Mouse (Mus musculus) gastrocnemius, adult 18-20 months (tissue): ENCODE data around the gene Zic1. TPM values are rescaled to one million over a fixed set of nuclear protein-coding genes. Genes with fewer than 3 reads are reported as not detected.

Experiments used
- DNase-seq: peaks from one replicate; pipeline ENCODE4 v3.0.0; 2021; ENCODE audit warnings: low spot score
- total RNA-seq, 2 experiments: library from RNA; stranded (reverse); gene quantifications; 2 replicates each; pipeline ENCODE4 v1.2.3; 2021

Zic1 gene
- total RNA-seq, 2 experiments from 2014 or later: 1.8 to 3.3 TPM

DNA sequence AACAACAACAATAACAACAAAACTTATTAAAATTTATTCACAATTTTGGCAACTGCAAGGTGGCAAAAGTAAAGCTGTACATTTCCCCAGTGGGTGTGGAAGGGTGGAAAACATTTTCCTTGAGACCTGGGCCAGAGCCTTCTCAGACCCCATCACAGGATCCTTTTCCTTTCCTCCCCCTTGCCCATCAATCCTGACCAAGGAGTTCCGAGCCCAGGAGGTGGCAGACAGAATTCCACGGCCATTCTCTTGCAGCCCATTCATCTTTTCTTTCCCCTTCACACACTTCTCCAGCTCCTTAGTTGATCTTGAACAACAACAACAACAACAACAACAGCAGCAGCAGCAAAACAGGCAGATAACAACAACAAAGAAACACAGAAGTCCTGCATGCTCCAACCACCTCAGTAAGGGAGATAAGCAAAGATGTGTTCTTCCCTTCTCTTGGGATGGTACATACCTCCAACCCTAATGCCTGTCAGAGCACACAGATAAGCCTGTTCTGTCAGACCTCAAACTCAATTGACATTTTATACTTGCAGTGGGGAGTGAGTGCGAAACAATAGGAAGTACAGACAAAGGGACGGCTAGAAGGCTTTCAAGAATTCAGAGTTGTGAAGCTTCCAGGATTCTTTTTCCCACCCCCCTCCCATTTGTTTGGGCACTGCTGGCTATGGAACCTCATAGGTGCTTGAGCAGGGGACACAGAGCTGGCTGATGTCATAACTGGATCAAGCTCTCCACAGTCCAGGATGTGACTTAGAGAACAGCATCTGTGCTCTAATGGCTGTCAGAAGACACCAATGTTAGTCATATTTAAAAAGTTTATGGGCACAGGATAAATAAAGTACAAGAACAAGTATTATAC lies 19.3 kb upstream of the Zic1 start:
- no peak for DNase-seq

DNA sequence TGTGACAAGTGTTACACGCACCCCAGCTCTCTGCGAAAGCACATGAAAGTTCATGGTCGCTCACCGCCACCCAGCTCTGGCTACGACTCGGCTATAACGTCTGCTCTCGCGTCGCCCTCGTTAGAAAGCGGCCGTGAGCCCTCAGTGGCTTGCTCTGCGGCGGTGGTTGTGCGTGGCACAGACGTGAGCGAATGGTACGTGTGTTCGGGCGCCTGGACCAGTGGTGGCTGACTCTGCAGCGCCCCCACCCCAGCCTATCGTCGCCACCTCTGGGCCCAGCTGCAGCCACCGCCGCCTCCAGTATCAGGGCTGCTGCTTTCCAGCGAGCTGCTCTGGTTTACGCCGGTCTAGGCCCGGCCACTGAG lies 18.5 kb upstream of the Zic1 start:
- no peak for DNase-seq

DNA sequence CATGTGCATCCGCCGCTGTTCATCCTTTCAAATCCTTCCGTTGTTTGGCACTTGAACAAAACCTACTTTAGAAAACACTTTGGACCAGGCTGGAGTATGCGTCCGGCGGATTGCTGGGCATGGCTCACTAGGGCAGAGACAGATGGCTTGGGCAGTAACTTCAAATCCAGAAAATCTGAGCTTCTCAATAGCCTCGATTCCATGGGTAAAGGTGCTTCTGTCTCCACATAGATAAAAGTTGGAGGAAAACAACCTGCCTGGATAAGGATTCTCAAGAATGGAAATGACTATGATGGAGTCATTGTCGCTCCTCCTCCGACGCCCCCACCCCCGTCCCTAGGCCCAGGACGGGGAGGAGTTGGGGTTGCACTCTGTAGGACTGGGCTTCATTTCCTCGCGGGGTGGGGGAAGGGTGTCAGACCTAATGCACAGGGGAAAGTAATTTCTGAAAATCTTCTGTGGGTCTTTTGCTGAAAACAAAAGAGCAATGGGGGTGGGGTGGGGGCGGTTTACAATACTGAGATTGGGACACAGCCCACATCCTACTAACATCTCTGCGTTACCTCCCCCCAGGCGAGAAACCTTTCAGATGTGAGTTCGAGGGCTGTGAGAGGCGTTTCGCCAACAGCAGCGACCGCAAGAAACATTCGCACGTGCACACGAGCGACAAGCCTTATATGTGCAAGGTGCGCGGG lies 18.0 kb upstream of the Zic1 start:
- no peak for DNase-seq

DNA sequence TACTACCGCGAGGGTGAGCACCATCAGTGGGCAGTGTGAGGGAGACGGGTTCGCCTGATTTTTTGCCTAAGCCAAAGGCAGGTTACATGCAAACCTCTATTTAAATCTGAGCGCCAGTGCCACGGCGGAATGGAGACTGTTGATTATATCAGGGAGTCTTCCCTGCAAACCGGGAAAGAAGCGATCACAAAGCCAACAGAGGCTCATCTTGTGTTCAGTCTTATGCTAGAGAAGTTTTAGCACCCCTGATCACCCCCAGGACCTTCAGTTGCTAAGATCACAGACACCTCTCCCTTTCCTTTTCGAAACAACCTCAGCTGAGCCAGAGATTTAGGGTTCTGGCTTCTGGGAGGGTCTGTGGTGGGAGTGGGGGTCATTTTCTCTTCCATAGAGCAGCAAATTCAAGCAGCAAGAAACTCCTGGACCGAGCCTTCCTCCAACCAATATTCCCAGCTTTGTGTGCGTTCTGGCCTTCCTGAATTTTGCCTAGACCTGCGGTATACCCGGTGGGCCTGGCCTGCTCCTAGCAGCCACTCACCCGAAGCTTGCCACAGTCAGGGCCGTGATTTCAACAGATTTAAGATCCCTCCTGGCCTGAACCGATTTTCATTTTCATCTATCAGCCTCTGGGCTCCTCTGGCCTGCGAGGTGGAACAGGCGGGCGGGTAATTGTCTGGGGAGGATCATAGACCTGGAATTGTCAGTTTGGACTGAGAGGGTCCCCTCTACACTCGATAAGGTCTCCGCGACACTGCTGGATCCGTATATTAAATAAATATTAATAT lies 17.1 kb upstream of the Zic1 start:
- DNase-seq: no peak

DNA sequence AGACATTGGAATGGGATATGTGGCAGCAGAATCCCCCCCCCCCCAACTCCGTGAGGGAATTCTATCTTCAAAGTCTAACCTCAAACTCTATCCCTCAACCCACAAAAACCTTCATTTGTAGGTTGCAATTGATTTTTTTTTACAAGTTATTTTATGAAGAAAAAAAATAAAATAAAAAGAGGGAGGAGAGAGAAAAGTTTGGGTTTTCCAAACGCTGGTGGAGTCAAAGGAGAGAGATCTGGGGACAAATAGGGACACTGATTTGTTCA lies 16.4 kb upstream of the Zic1 start:
- no peak for DNase-seq

DNA sequence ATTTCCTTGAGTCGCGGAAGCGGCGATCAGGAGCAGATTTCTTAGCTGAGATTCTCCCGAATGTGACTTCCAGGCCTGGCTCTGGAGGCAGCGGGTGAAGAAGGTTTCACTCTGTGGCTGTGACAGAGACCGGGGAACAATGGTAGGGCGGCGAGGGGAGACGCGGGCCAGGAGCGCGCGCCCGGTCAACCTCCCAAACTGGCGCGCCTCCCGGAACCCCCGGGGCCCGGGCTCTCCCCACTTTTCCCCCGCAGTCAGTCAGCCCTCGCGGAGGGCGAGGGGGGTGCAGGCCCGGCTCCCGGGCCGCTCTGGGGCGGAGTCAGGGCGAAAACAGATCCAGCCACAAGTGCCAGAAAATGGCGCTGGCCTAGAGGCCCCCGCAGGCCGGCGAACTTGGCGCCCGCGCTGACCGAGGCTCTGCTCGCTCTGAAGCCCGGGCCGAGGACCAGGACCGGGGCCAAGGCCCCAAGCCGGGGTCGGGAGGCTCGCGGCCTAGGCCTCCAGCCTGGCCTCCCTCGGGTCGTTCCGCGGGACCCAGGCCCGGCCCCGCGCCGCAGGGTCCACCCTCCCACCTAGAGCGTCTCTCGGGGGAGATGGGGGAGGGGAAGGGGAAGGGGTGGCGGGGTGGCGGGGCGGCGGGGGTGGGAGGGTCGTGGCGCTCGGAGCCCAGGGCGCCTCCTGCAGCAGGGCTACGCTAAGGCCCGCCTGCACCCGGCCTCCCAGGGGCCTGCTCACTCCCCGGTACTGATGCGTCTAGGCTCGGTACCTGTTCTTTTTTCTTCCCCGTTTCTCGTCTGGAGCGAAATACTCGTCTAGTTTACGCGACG lies 15.9 kb upstream of the Zic1 start:
- peak; percentile 14 for DNase-seq

DNA sequence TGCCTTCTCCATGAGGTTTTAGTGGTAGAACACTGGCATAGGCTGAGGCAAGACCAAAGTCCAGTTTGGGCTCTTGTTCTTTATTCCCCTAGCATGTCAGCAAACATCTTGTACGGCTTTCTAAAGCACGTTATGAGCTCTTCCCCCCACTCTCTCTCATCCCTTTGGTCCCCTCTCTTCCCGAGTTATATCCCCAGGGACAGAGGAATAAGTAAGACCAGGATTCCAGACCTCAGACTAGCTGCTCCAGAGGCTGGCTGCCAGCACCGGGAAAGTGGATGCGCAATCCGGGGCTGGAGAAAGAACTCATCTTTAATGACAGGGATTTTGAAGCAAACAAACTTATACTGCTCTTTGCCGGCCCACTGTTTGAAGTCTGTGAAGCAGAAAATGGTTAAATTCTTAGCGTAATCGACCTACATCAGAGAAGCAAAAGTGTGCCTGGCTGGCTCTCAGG lies 14.9 kb upstream of the Zic1 start:
- DNase-seq: no peak

DNA sequence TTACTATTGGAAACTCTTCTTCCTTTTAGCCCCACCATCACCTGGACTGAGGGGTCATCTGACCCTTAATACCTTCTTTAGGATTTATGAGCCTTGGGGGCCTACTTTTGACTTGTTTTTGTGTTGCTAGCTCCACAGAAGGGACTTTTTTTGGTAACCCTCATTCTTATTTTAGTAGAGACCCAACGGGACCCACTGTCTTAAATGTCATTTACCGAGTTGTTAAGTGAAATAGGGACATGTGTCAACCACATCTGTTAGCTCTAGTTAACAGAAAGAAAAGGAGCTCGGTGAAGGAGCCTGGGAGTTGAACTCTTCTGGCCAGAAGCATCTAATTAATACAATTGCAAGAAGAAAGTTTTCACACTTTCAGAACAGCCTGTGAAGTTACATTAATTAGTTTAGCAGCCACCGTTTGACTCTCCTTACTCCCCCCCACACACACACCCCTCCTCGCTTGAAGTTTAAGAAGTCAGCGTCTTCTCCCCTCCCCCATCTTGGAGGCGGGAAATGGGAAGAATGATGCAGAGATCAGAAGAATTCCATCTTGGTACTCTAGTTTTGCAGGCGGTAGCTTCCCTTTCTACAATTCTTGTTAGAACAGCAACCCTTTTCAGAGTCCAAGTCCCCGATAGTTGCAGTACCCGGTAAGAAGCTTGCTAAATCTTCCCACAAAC lies 14.3 kb upstream of the Zic1 start:
- no peak for DNase-seq

DNA sequence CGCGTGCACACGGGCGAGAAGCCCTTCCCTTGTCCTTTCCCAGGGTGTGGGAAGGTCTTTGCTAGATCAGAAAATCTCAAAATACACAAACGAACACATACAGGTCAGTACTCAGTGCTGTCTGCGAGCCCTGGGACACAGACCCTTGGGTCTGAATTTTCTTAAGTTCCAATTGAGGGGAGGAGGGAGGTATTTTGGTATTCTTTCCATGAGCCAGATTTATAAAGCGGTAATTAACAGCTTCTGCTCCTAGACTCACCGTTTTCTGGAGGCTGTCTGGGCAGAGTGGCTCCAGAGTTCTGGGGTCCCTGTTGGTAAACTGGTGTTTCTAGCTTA lies 13.7 kb upstream of the Zic1 start:
- DNase-seq: no peak

DNA sequence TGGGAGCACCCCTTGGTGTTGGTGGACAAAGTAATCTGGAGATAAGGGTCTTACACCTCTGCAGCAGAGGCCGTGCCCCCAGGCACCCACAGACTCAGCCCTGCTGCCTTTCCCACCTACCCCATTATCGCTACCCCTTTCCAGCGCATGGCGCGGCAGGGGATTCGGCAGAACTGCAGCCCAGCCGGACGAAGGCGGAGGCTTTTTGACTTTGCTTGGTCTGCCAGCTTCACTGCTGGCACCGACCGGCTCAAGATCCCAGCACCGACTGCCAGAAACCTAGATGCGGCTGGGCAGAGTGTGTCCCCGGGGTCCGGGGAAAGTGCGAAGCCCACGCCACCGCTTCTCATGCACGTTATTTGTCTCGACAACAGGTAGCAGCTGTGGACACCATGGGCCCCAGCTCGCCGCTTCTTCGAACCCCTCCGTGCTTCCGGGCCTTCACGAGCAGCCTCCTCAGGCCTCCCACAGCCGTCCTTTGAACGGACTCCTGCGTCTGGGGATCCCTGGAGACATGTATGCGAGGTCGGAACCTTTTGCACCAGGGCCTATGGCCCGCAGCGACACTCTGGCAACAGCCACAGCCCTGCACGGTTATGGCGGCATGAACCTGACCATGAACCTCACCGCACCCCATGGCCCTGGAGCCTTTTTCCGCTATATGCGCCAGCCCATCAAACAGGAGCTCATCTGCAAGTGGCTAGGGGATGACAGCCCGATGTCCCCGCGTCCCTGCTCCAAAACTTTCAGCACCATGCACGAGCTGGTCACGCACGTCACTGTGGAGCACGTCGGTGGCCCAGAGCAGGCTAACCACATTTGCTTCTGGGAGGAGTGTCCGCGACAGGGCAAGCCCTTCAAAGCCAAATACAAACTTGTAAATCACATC lies 13.0 kb upstream of the Zic1 start:
- no peak for DNase-seq

DNA sequence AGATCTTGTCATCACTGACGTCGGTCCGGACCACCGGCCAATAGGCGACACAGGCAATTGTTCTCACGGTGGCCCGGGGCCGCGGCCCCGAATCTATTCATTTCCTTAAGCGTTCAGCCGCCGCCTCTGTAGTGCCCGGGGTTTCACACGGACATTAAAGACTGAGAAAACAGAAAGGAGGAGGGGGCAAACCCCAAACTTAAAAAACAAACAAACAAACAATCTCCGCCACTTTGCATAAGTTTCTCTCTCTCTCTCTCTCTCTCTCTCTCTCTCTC lies 12.2 kb upstream of the Zic1 start:
- no peak for DNase-seq

DNA sequence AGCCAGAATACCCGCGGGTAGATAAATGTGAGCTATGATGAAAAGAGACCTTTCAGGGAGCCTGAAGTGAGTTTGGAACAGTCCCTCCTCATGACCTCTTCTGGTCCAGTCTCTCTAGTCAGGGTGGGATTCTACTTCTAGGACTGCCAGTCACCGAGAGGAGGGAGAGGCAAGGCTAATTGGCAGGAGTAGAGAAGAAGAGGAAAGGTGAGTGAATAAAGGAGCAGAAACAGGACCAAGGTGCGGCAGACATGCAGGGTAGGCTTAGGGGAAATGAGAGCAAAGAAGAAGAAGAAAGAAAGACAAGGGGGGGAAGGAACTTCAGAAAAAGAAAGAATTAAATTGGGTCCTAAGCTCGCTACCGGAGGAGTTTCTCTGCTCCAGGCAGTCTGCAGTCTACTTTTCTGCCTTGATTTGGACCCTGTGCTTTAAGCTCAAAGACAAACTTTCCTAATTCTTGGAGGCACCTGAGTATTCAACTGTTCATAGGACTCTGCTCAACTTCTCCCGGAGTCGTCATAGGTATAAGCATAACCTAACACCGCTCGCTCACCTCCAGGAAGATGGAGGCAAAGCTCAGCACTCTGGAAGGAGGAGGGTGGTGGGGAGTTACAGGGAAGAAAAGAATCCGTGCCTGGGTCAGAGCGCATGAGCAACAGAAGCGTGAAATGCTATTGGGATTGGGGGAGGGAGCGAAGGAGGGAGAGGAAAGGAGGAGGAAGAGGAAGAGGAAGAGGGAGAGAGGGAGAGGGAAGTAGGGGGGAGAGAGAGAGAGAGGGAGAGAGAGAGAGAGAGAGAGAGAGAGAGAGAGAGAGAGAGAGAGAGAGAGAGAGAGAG lies 11.6 kb upstream of the Zic1 start:
- DNase-seq: no peak

DNA sequence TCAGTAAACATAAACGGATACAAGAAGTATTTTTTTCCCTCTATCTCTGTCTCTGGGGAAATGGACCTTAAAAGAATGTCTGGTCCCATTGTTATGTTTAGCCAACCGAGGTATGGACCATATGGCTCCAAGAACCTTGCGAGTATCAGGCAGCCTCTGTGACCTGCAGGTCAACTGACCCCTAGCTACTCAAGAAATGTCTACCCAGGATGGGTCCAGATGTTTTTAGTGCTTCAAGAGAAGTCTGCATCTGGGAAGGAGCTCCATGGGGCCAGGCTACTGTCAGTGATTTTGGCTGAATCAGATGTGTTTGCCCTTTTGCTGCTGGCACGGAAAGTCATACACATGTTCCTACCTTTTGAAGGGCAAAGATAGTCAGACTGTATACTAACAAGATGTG lies 9.1 kb upstream of the Zic1 start:
- DNase-seq: no peak

DNA sequence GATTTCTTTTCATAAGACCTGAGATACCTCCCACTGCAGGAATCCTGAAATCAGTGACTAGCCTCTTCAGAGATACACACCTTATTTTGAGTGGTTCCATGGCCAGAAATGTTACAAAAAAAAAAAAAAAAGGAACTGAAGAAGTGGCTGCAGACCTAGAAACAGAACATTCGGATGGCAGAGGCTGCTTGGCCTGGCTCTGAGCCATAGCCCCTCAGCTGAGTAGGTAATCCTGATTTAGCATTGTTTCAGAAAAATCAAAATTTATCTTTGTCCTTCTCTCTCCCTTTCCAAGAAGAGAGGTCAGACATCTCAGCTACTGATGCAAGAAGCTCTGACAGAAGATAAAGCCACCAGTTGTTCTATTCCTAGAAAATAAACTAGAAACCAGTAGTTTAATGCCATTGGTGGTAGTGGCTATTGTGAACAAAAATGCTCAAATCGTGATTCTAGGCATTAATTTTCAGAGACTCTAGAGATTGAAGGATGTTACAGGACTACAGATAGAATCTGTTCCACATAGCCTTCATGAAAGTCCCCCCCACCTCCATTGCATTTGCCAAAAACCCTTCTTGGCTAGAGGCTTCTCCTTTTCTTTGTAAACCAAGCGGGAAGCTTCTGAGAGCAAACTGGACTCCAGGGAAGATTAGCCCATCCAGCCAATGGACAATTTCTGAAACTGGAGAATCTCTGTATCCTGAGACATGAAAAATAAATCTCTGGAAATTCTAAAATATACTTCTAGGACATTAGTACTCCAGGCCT lies 8.4 kb upstream of the Zic1 start:
- DNase-seq: no peak

DNA sequence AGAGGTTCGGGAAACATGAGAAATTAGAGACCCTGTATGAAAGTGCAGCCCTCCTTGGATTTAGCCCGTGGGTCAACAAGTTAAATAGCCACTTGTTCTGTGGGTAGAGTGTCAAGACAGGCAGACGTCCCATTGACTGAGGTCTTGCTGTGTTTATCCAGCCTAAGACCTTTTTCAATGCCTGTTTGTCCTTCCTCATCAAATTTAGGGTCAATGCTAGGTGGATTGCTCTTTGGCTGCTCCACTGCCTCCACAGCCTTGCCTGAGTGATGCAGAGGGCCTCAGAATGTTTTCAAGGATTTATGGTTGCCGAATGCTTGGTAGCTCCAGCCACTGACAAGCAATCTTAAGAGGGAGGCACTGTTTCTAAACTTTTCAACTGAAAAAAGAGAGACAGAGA lies 6.0 kb upstream of the Zic1 start:
- no peak for DNase-seq

DNA sequence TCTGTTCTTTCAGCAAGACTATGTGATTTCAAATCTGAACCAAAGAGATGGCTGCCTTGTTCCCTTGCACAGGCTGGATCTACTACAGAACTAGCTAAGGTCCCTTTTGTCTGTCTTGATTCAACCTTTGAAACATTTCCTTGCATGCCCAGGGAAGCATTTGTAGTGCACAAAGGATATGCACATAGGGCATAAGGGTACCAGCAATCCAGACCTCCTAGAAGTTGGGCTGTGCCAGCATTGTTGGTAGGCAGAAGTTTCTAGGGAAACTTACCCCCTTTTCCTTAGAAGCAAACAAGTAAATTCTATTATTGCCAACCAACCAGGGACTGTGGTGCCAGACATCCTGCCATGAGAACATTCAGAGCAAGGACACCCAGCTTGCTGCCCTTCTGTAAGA lies 5.4 kb upstream of the Zic1 start:
- no peak for DNase-seq

DNA sequence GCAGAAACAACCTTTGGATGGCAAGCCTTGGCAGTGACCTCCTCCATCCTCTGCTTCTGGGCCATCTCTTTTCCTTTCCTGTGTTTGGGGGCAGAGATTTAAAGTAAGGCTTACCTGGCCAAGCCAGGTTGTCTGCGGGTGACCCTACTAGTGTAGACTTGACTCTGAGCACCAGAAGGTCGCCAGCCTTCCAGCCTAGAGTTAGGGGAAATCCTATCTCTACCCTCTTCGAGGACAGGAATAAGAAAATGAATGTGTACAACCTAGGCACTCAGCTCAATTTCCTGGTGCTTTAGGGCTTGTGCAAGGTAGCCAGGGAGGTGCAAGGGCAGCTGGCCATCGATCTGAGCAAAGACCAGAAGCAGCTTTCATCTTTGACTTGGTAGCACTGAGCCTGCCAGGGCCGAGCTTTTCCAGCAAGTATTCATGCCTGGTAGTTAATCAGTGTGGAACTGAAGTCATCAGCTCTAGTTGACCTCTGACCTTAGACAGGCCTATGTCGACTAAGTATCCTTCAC lies 4.6 kb upstream of the Zic1 start:
- no peak for DNase-seq

DNA sequence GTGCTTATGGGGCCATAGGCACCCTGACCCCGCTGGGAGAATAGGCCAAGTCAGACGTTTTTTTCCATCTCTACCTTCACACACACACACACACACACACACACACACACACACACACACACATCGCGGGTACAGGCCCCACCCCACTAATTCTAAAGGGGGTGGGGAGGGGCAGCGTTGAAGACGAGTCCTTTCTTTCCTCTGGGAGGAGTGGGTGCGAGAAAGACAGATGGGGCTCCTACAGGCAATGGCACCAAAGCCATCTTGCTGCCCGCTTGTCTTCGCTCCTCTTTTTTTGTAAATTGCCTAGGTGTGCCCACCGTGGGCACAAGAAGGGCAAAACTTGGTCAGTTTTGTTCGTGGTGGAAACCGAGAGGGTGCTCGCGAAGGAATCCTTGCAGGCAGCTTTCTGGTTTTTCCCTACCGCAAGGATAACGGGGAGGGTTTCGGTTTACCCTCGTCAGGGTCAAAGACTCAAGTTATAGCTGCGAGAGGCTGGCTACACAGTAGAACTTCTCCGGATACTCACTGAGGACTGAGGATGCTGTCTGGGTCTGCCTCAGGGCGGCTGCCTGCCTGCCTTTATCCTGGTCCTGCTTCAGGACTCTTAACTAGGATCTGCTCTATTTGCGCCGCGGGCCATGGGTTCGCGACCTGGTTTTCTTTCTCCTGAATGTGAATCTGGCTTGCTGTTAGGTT lies 3.8 kb upstream of the Zic1 start:
- no peak for DNase-seq
